Mouse (Mus musculus) ES-CJ7 (cell line): Measurements from ENCODE around the gene 2300002M23Rik.
A peak's percentile ranks its signal among the peaks of the same experiment; 100 is the strongest.

Experiments
- DNase-seq: peaks from one replicate; pipeline ENCODE4 v3.0.0; 2011; ENCODE audit warnings: low read depth, low spot score

2300002M23Rik gene

DNA sequence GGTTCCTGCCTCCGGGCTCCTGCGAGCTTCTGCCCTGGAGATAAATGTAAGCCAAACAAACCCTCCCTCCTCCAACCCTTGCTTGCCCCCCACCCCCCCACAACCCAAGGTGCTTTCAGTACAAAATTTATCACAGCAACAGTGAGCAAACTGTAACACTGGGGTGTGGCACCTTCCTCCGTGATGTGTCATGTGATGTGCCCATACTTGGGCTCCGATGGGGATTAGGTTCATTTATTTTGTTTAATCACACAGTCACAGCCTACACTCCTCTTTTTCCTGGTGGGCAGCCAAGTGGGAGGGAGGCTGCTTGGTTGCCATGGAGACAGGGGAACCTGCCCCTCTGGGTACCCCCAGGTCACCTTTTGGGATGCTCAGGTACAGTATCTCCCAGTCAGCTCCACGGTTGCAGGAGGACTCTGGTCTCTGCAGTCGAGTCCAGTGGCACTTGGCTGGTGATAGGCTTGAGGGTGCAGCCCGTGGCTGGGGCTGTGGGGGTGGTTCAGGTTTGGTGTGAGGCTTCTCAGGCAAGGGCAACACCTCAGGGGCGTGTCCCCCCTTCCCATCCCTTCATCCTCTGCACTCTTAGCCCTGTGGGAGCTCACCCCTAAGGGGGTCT, 34.6 kb downstream of the 2300002M23Rik start:
- DNase-seq = no peak

DNA sequence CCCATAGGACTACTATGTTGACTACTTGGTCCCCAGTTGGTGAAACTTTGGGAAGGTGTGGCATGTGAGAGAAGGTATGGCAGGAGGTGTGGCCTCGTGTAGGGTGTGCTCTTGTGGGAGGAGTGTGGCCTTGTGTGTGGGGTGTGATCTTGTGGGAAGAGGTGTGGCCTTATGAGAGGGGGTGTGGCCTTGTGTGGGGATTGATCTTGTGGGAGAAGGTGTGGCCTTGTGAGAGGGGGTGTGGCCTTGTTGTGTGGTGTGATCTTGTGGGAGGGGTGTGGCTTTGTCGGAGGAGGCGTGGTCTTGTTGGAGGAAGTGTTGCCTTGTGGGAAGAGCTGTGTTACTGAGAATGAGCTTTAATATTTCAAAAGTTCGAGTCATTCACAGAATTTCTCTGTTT, 49.9 kb downstream of the 2300002M23Rik start:
- peak; percentile 40 for DNase-seq
